Mouse (Mus musculus): ENCODE measurements around the gene Ccdc34. TPM values are rescaled to one million over a fixed set of nuclear protein-coding genes. Genes with fewer than 3 reads are reported as not detected.

Ccdc34 gene
- polyA plus RNA-seq, 1 experiment, result 11.0 TPM

GRCm38 (mm10) chr2:110222793-110223192 lies 205.2 kb downstream of the Ccdc34 start:
- no peak overlapping the region for H3ac ChIP-seq (ENCODE audit: control insufficient read depth, insufficient read length)
- no peak for TF ChIP-seq MYOD1 (IDR thresholded peaks at IDR 0.05; ENCODE audit: control insufficient read depth in 1 of 3, insufficient read length in 2 of 3, low read depth in 2 of 3)
- no peak for TF ChIP-seq USF1 (IDR thresholded peaks at IDR 0.05; ENCODE audit: low read depth)
- no peak for TF ChIP-seq TCF3 (IDR thresholded peaks at IDR 0.05; ENCODE audit: insufficient read length, low read depth)
- no peak for TF ChIP-seq MYOG (IDR thresholded peaks at IDR 0.05; ENCODE audit: control insufficient read depth in 1 of 3, insufficient read depth in 1 of 3, insufficient read length in 2 of 3, low read depth in 2 of 3)
- TF ChIP-seq CEBPB (IDR thresholded peaks at IDR 0.05; ENCODE audit: insufficient read depth, poor library complexity, severe bottlenecking), result no peak
- no peak overlapping the region for H3K4me3 ChIP-seq
- no peak overlapping the region for H3K4me2 ChIP-seq (ENCODE audit: low read depth)
- H3K27me3 ChIP-seq (ENCODE audit: control insufficient read depth, insufficient read depth, insufficient read length), result no peaks in the 10 kb centered on the region
- H3K79me2 ChIP-seq (ENCODE audit: control insufficient read depth, insufficient read depth), result no peaks in the 10 kb centered on the region
- H3K36me3 ChIP-seq (ENCODE audit: control insufficient read depth, insufficient read depth), result no peaks in the 10 kb centered on the region

Other genes with a start within 250 kb of the Ccdc34 start
- gene Lin7c, start 127.0 kb upstream of the Ccdc34 start, polyA plus RNA-seq (2012; fragmentation: generic; extraction: Trizol), result 7.0 TPM
- 3.8 TPM for gene Lgr4, start 100.2 kb upstream of the Ccdc34 start, polyA plus RNA-seq (2012; fragmentation: generic; extraction: Trizol)

All from myocyte (in vitro differentiated cells).